Mouse (Mus musculus): Measurements from ENCODE around the gene Pfn3. TPM values are rescaled to one million over a fixed set of nuclear protein-coding genes. Genes with fewer than 3 reads are reported as not detected.
"Not testable (repeated sequence)": the region's sequence is repeated elsewhere in the genome, so short reads cannot be mapped to it uniquely, and the experiment has no call there.

Pfn3 gene
- total RNA-seq, 2 experiments from 2014 or later = not detected

DNA sequence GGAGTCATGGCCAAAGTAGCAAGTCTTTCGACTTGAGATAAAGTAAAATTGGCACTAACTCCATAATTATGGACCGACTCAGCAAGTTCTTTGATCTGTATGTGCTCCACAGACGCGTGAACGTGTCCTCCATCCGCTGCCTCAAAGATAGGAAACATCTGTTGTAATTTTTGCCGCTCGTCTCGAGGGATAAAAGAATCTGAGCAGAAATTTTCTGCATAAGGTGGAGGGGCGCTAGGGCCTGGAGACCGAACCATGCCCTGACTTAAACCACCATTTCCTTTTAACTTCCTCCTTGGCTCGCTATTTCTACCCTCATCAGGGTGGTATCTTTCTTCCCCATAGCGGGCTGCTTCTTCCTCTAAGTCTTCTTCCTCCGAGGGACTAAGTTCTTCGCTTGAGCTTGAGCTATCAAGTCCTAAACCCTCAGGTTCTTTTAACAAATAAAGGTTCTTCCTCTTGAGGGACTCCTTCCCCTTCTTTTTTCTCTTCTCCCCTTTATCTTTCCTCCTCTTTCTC, 22.1 kb upstream of the Pfn3 start:
- DNase-seq (ENCODE audit: low spot score in 2 of 2); intact Hi-C loops (cut with DNase I): not testable (repeated sequence)

DNA sequence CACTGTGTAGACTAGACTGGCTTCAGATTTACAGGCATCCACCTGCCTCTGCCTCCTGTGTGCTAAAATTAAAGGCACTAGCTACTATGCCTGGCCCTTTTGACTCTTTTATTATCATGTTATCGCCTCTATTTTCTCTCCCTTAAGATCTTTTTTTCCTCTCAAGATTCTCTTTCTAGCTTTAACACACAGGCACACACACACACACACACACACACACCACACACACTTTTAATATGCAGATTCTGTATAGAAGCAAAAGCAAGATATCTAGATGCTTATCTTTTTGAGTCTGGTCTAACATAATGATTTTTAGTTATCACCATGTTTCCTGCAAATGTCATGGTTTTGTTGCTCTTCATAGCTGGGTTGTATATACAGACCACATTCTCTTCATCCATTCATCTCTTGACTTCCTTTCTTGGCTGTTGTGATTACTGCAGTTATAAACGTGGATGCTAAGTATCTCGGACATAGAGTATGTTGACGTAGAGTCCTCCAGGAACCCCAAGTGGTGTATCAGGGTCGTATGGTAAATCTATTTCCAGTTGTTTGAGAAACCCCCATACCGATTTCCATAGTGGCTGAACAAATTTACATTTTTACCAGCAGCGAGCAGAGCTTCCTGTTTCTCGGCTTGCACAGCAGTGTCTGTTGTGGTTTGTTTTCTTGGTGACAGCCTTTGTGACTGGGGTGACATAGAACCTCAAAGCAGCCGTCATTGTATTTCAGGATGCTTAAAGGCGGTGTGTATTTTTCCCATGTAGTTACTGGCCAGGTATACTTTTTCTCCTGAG, 17.1 kb upstream of the Pfn3 start:
- no peak for DNase-seq (ENCODE audit: low spot score in 2 of 2)
- intact Hi-C loops (cut with DNase I) = no loop called here

DNA sequence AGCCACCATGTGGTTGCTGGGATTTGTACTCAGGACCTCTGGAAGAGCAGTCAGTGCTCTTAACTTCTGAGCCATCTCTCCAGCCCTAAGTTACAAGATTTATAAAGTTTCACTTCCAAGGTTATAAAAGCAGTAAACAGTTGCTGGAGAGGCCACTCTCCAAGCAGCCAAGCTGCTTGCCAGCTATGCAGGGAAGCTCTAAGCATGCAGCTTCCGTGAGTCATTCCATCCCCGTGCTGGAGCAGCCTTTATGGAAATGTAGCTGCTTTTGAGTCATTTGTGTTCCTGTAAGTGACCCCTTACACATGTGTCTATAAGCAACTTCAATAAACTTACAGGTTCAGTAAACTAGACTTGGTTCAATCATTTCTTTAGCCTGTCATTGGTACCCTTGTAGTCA, 15.5 kb upstream of the Pfn3 start:
- intact Hi-C loops (cut with DNase I) = no loop called here
- DNase-seq (ENCODE audit: low spot score in 2 of 2) = no peak

DNA sequence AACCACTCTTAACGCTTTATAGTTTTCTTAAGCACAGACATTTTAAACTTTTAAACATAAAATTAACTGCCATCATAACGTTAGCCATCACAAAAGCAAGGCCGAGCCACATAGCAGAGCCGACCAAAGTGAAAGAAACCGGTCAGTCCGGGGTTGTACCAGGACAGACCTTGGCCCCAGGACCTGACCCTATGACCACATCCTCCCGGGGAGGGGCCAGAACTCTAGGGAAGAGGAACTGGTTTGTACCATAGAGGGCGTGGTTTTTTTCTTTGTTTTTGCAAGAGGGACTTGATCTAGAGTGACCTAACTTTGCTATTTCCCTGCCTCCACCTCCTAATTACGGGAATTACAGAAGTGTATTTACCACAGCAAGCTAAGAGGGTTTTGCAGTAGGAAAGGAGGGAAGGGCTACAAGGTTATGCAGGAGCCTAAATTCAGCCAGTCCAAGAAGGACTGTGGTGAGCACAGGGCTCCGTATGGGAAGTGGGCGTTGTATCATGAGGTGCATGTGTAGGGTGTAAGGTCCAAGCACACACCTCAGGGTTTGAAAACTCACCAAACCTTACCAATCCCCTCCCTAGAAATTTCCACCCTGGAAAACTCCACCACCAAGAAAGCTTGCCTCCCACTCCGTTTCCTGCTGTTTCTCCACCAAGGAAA, 14.3 kb upstream of the Pfn3 start:
- intact Hi-C loops (cut with DNase I) = no loop called here
- DNase-seq (ENCODE audit: low spot score in 2 of 2) = no peak

DNA sequence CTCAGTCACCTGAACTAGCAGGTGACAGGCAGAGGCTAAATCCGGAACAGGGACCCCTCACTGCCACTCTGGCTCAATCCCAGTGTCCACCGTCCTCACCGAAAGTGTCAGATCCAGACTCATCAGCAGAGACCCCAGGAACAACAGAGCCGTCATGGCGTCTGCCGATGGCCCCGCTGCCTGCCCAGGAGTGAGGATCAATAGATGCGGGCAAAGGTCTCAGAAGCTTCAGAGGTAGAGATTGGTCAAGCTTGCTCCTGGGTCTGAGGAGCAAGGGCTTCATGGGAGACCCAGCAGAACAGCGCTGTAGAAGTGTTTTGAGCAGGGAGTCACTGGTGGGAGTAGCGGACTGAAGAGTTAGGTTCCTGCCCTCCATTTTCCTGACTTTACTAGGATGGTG, 11.6 kb upstream of the Pfn3 start, which contains the start of gene F12:
Gene F12, minus strand, starts transcription at position 181 of the 400 bp plus-strand sequence.
- intact Hi-C loops (cut with DNase I) = no loop called here
- no peak for DNase-seq (ENCODE audit: low spot score in 2 of 2)

DNA sequence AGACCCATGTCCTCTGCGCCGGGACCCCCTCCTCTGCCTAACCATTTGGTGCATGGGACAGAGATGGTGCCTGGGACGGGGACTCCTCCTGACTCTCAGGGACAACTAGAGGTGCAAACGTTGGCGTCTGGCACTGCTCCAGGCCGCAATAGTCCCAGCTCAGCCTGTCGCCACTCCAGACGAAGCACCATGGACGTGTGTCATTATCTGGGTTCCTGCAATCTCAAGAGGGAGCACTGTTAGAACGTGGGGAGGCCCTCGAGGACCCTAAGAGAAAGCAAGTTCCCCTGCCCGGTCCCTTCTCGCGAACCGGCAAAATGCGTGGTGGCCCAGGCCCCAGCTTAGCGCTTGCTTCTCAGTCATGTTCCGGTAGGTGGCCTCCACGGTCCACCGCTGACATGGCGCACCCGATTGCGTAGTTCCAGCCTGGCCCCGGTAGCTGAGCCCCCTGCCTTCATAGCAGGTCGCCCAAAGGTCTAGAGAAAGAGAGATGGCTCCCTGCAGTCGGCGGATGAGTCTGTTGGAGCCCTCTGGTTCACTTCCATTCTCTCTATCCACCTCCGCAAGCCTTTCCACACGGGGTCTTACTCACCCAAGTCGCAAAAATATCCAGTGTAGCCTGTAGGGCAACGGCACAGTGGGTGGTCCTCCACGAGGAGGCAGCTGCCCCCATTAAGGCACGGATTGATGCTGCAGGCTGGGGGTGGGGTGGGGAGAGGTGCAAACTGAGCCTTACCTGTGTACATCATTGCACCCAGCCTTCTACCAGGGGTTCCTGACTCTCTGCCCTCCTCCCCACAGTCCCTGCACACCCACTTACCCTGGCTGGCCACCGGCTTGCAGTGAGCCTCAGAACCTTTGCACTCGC, 6.1 kb upstream of the Pfn3 start:
- intact Hi-C loops (cut with DNase I) = no loop called here
- peak; percentile 63 to 69 for DNase-seq (ENCODE audit: low spot score in 2 of 2)

DNA sequence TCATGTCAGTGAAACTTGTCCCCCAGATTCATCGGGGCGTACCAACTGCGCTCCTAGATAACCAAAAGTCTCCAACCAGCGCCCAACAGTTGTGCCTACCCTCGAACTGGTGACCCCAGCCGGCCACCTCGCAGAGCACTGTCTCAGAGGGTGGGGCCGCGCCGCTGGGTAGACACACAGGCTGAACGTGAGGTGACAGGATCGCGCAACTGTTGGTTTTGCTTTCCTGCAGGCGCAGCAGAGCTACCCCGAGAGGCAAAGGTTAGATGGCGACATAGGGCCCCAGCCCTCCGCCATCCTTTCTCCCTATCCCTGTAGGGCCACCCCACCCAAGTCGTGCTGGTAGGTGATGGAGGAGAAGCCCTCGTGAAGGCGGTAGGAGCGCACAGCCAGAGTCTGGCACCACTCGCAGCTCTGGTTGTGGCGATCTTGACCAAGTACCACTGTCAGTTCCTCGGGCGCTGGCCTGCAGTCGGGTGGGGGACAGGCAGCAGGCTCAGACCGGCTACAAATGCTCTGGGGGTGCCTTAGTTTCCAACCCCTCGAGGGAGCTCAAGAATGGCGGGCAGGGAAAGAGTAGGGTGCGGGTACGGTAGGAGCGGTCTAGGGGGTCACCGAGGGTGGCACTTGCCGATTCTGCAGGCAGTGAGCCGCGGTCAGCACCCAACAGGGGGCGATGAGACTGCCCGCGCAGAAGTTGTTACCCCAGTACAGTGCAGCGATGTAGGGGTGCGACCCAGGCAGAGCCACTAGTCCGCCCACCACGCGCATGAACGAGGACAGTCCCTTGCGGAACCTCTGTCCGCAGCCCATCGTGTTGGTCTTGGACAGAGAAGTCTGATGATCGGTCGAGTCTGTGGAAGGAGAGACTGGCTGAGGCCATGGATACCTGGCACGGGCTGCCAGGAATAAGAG, 5.2 kb upstream of the Pfn3 start:
- intact Hi-C loops (cut with DNase I) = no loop called here

DNA sequence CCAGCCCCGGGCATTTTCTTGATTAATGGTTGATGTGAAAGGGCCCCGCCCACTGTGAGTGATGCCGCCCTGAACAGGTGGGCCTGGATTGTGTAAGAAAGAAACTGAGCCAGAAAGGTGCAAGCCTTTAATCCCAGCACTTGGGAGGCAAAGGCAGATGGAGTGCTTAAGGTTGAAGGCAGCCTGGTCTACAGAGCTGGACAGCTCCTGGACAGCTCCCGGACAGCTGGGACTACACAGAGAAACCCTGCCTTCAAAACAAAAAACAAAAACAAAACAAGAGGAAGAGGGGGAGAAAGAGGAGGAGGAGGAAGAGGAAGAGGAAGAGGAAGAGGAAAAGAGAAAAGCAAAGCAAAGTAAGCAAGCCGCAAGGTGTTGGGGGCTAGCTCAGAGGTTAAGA, 4.1 kb upstream of the Pfn3 start:
- intact Hi-C loops (cut with DNase I) = no loop called here
- DNase-seq (ENCODE audit: low spot score in 2 of 2) = no peak

More for the DNA sequence above, 5.2 kb upstream of the Pfn3 start:
- DNase-seq (ENCODE audit: low spot score in 2 of 2) = no peak

DNA sequence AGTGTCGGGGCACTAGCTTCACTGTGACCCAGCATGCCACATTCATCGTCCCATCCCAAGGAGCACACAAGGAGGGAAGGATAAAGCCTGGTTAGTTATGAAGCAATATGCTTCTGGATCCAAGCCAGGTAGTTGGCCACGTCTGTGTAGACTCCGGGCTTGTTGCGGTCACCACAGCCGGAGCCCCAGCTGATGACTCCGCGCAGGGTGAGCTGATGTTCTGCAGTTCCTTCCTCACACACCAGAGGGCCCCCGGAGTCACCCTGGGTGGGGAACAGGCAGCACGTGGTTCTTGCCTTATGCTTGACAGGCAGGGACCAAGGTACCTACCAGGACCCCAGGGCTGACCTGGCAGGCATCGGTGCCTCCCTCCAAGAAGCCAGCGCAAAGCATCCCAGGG, 3.0 kb upstream of the Pfn3 start:
- peak; percentile 83 to 87 for DNase-seq (ENCODE audit: low spot score in 2 of 2)
- intact Hi-C loops (cut with DNase I) = loop anchor here (1.0 kb wide), 1 partner anchor 53 kb away; no protein-coding TSS in a partner anchor

DNA sequence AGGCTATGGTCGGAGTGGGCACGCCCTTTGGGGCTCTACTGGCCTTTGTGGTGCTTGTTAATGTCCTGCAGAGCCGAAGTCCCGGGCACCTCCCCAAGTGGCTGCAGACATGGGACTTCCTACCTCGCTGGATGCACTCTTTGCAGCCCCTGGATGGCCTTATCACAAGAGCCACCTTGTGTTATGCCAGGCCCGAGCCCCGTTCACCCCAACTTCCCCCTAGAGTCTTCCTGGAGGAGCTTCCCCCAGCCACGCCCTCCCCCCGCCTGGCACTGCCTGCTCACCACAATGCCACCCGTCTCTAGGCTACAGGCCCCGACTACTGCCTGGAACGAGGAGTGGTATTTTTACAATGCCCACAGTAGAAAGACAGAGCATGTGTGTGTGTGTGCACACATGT, 1.7 kb downstream of the Pfn3 start:
- no peak for DNase-seq (ENCODE audit: low spot score in 2 of 2)
- intact Hi-C loops (cut with DNase I) = no loop called here

DNA sequence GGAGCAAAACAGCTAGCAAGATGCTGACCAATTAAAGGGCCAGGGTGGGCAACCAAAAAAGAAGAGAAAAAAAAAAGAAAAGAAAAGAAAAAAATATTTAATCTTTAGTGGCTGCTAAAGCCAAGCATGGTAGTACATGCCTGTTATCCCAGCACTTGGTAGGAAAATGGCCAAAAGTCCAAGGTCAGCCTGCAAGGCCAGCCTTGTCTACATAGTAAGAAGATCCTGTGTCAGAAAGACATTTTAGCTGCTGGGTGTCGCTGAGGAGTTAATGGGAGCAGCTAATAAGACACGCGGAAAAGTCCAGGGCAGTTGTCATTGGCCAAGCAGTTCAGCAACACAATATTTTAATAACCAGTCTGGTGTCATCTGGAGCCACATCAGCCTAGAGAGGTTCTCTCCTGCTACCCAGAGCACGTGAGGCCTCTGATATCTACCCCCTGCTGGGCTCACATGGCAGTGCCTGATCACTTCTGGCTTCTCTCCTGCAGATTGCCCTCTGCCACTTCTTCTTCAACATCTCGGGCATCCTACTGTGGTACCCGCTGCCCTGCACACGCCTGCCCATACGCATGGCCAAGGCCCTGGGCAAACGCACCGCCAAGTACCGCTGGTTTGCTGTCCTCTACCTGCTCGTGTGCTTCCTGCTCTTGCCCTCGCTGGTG, 2.3 kb downstream of the Pfn3 start:
- intact Hi-C loops (cut with DNase I) = no loop called here
- DNase-seq (ENCODE audit: low spot score in 2 of 2) = no peak

DNA sequence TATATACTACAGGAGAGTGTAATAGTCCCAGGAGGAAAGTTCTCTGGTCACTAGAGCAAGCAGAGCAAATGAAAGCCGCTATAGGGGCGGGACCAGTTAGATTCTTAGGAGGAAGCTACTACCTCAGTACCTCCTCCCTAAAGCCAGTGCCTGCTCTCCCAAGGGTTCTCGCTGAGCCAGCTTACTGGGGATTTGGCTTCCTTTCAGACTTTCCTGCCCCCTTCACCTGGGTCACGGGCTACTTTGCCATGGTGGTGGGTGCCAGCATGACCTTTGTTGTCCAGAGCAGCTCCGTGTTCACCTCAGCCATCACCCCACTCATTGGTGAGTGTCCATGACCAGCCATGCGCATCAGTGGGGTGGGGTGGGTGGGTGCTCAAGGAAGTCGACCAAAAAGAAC, 3.2 kb downstream of the Pfn3 start:
- DNase-seq (ENCODE audit: low spot score in 2 of 2) = no peak
- intact Hi-C loops (cut with DNase I) = no loop called here

DNA sequence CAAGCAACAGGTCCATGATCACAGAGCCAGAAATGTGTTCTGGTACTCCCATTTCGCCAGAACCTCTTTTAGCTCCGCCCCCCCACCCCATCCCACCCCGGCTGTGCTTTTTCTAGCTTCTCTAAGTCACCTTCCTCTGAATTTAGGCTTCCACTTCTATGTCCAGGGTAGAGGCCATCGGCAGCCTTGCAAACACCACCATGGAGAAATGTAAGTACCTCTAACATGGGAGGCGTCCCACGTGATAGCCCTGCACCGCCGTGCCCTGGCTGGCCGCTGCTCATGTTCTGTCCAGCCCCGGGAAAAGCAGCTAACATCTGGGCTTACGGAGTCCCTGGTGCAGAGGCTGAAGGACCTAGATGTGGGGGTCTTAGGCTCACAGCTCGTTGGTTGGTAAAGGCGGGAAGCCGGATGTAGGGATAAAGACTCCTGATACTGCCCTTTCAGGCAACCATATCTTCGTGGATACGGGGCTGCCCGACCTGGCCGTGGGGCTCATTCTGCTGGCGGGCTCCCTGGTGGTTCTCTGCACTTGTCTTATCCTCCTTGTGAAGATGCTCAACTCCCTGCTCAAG, 6.4 kb downstream of the Pfn3 start:
- intact Hi-C loops (cut with DNase I) = loop anchor here (5.0 kb wide), 1 partner anchor 129 kb away; the partner anchor contains the start of gene Ddx41
- no peak for DNase-seq (ENCODE audit: low spot score in 2 of 2)

DNA sequence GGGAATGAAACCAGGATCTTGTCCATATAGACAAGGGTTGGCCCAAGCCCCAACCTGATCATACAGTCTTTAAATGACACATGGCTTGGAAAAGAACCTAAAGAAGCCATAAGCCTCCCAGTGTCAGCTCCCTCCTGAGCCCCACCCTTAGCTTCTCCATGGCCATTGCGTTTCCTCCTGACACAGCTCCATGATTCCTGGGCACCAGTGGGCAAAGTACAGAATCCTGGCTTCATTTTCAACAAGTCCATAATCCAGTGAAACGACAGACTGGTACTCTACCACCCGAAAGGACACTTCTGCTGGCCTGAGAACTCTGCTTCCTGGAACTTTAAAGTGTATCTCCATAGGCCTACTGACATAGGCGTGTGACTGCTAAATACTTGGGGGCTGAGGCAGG, 7.7 kb downstream of the Pfn3 start:
- intact Hi-C loops (cut with DNase I) = loop anchor here (5.0 kb wide), 1 partner anchor 130 kb away; the partner anchor contains the start of gene Ddx41
- no peak for DNase-seq (ENCODE audit: low spot score in 2 of 2)

DNA sequence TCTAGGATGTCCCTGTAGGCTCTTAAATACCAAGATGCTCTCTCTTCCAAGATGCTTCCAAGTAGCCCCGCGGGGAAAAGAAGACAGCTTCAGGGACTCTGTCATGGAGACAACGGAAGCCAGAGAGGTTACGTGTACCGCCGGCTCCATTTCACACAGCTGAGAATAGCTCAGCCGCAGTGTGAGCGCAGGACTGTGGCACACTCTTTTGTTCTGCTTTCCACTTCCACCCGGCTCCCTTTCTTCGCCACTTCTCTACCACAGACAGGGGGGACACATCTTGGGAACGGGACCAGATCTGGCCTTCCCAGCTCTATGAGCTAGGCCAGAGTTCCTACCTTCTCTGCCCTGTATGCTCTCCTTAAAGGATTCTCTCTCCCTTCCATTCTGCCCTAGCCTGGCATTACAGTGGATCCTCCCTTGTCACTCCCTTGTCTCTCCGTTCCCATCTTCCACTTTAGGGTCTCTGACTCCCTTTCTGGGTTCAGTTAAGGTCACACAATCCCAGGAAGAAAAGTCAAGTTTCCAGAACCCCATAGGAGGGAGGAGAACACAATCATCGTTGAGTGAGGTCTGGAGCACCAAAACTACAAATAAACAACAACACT, 9.1 kb downstream of the Pfn3 start:
- intact Hi-C loops (cut with DNase I) = loop anchor here (1.0 to 5.0 kb wide), 3 partner anchors 65 to 131 kb away; partner anchors contain the start of gene Ddx41
- peak in 1 of 2 experiments; percentile 33 for DNase-seq (ENCODE audit: low spot score in 2 of 2)

DNA sequence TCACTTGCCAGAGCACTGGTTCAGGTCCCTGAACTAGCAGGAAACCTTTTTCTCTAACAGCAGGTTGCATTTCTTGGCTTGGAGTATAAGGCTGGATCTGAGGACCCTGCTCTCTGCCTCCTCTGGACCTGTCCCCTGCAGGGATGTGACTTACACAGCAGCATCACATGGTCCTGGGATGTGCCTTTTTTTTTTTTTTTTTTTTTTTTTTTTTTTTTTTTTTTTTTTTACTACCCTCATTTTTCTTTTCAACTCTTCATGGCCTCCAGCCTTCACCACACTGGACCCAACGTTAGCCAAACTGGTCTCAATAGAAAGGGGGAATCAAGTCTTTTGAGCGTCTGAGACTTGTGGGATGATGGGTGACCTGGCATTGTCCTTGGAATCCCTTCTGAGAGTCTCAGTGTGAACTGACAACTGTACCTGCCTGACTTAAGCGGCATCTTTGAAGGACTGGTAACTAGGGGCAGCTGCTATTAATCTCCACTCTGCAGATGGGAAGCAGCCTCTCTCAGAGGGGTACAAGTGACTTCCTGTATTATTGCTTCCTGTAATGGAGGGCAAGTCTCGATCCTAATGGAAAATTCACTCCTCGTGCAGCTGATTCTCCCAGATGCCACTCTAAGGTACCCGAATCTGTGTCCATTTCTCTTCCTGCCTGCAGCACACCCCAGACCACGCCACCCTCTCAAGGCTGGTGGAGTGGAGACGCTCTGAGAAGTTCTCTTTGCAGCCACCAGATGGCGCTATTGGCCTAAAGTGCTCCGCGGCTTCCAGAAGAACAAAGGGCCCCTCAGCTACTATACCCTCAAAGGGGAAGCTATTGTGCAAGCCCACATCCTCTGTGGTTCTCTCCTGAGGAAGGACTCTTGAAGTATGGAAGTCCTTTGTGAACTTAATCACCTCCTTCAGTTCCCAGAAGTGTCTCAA, 9.9 kb downstream of the Pfn3 start:
- DNase-seq (ENCODE audit: low spot score in 2 of 2) = peak; percentile 75 to 86
- intact Hi-C loops (cut with DNase I) = loop anchor here (1.0 to 5.0 kb wide), 4 partner anchors 66 to 132 kb away; partner anchors contain the start of gene Ddx41

Data from left cerebral cortex, postnatal 25 days (tissue).